Mouse (Mus musculus): ENCODE data around the gene Aagab. TPM values are rescaled to one million over a fixed set of nuclear protein-coding genes. Genes with fewer than 3 reads are reported as not detected.

Aagab gene
- polyA plus RNA-seq, 1 experiment from 2014 or later = 26.5 TPM

DNA sequence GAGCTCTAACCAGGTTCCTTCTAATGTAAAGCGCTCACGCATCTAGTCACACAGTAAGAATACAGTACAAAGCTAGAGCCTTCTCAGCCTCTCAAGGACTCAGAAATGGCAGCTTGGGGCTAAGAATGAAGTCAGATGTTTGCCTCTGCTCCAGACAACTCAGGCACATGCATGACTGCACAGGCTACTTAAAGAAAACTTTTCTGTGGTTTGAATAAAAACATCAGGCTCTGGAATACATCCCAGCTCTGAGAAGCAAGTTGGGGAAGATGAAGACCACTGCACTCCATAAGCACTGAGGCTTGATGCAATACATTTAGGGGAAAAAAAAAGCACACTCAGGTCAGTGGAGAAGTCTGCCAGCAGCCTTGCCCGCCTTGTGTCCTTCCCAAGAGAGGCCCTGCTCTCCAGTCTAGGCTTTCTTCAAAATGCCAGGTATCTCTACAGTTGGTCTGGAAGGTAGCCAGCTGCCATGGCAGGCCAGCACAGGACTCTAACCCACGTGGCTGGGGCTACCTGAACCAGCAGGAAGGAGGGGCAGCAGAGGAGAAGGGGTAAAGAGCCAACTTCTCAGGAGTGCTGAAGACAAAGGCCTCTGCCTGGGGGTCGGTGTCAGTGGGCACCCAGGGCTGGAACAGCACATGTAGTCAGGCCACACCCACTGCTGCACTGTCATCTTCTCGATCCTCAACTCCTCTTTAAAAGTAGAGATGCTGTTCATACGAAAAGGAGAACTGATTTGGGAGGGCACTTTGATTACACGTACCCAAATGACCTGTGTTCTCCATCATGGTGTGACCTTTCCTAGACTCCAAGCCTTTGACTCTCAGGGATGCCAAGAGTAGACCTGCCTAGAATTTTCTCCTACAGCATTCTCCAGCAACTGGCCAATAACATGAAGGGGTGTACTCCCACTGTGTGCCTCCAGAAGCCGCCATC is 45.4 kb downstream of the Aagab start:
- Histone ChIP-seq H3K9me3 (ENCODE audit: control insufficient read depth) (no peaks in the 10 kb centered on the region), H3K4me1 (replicated peaks; ENCODE audit: control insufficient read depth, insufficient read depth, low read length) (no peaks in the 10 kb centered on the region), H3K4me3 (ENCODE audit: low read depth, low read length) (no peak overlapping the region), H3K4me2 (replicated peaks; ENCODE audit: low read depth) (no peak overlapping the region), H3K9ac (ENCODE audit: low read depth, low read length) (no peak overlapping the region), H3K36me3 (ENCODE audit: control insufficient read depth, insufficient read depth) (peaks cover 60% of the 10 kb centered on the region), H3K27ac (ENCODE audit: low read depth, low read length) (no peak overlapping the region), H3K27me3 (replicated peaks; ENCODE audit: control insufficient read depth, insufficient read depth, low read length) (no peaks in the 10 kb centered on the region)
- TF ChIP-seq CTCF (IDR thresholded peaks at IDR 0.05; ENCODE audit: low read depth) = no peak
- 80% methylated on average over 9 of the region's 9 CpGs for WGBS
- ATAC-seq = no peak

DNA sequence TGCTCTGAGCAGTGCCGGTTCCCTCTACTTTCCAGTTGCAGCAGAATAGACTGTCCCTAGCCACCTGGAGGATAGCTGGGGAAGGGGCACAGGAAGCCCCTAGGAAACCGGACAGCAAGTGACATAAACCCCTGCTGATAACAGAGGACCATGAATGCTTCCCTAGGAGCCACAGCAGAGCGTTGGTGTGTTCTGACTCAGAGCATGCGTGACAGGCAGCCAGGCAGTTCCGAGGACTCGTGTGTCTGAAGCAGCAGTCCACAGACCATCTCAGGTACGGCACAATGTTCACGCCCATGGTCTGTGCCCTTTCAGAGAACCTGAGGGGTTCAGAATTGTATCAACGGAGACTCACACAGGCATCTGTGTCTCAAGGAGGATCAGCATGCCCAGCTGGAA is 46.1 kb downstream of the Aagab start:
- H3K9me3 ChIP-seq (ENCODE audit: control insufficient read depth) = no peaks in the 10 kb centered on the region
- TF ChIP-seq CTCF (IDR thresholded peaks at IDR 0.05; ENCODE audit: low read depth) = no peak
- H3K4me3 ChIP-seq (ENCODE audit: low read depth, low read length) = no peak overlapping the region
- no peak for ATAC-seq
- no peak overlapping the region for H3K9ac ChIP-seq (ENCODE audit: low read depth, low read length)
- H3K27me3 ChIP-seq (replicated peaks; ENCODE audit: control insufficient read depth, insufficient read depth, low read length) = no peaks in the 10 kb centered on the region
- H3K4me1 ChIP-seq (replicated peaks; ENCODE audit: control insufficient read depth, insufficient read depth, low read length) = no peaks in the 10 kb centered on the region
- 85% methylated on average over 9 of the region's 9 CpGs for WGBS
- peaks cover 63% of the 10 kb centered on the region for H3K36me3 ChIP-seq (ENCODE audit: control insufficient read depth, insufficient read depth)
- H3K27ac ChIP-seq (ENCODE audit: low read depth, low read length) = no peak overlapping the region
- H3K4me2 ChIP-seq (replicated peaks; ENCODE audit: low read depth) = no peak overlapping the region

DNA sequence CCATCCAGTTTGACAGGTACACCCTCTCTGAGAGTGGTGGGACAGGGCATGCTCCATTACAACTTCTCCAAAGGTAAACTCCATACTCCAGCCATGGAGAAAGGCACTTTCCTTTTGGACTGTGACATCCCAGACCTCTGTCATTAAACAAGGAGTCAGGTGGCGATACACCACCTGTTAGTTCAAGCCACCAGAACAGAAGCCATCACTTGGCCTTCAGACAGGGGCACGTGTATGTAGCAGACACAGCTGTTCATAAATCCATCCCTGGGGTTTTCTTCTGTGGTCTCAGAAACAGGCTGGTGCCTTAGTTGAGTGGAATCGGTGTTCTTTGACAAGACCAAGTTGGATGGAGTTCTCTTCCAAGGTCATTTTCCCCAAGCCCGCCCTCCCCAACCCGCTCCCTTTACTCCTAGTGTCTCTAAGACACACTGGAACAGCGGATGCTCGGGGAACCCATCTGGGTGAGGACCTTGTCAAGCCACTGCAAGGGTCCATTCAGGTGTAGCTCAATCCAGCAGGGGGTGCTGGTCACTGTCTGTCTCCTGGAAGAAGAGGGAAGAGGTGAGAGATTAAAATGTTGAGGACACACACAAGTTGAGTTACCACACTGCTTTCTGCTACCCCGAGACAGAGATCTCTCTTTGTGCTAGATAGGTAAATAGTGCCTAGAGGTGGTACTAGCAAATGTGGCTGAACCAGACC is 47.5 kb downstream of the Aagab start:
- H3K9me3 ChIP-seq (ENCODE audit: control insufficient read depth) = no peaks in the 10 kb centered on the region
- no peak overlapping the region for H3K9ac ChIP-seq (ENCODE audit: low read depth, low read length)
- peaks cover 66% of the 10 kb centered on the region for H3K36me3 ChIP-seq (ENCODE audit: control insufficient read depth, insufficient read depth)
- no peaks in the 10 kb centered on the region for H3K27me3 ChIP-seq (replicated peaks; ENCODE audit: control insufficient read depth, insufficient read depth, low read length)
- H3K27ac ChIP-seq (ENCODE audit: low read depth, low read length) = no peak overlapping the region
- H3K4me3 ChIP-seq (ENCODE audit: low read depth, low read length) = no peak overlapping the region
- WGBS = 85% methylated on average over 8 of the region's 8 CpGs
- no peaks in the 10 kb centered on the region for H3K4me1 ChIP-seq (replicated peaks; ENCODE audit: control insufficient read depth, insufficient read depth, low read length)
- peak; percentile 75 for TF ChIP-seq CTCF (IDR thresholded peaks at IDR 0.05; ENCODE audit: low read depth)
- no peak for ATAC-seq
- H3K4me2 ChIP-seq (replicated peaks; ENCODE audit: low read depth) = no peak overlapping the region

DNA sequence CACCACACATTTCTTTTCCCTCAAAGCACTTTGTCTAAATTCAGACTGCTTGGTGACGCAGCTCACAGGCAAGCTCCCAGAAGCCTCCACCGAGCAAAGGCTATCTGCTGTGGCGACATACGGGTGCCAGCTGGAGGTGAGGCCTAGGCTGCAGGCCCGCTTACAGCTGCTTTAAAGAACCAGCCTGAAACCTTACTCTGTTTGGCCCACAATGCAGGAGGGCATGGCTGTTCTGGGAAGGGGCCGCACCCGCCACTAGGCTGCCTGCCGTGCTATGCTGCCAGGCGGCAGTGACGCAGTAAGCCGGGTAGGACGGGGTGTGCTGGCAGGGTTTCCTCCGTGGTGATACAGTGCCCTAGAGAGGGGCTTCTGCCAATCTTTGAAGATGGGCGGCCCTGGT is 48.4 kb downstream of the Aagab start:
- Histone ChIP-seq H3K9ac (ENCODE audit: low read depth, low read length) (no peak overlapping the region), H3K4me1 (replicated peaks; ENCODE audit: control insufficient read depth, insufficient read depth, low read length) (no peaks in the 10 kb centered on the region), H3K4me2 (replicated peaks; ENCODE audit: low read depth) (no peak overlapping the region), H3K36me3 (ENCODE audit: control insufficient read depth, insufficient read depth) (peaks cover 66% of the 10 kb centered on the region), H3K9me3 (ENCODE audit: control insufficient read depth) (no peaks in the 10 kb centered on the region), H3K27ac (ENCODE audit: low read depth, low read length) (no peak overlapping the region), H3K4me3 (ENCODE audit: low read depth, low read length) (no peak overlapping the region), H3K27me3 (replicated peaks; ENCODE audit: control insufficient read depth, insufficient read depth, low read length) (no peaks in the 10 kb centered on the region)
- no peak for ATAC-seq
- TF ChIP-seq CTCF (IDR thresholded peaks at IDR 0.05; ENCODE audit: low read depth) = no peak
- WGBS = 90% methylated on average over 14 of the region's 14 CpGs

DNA sequence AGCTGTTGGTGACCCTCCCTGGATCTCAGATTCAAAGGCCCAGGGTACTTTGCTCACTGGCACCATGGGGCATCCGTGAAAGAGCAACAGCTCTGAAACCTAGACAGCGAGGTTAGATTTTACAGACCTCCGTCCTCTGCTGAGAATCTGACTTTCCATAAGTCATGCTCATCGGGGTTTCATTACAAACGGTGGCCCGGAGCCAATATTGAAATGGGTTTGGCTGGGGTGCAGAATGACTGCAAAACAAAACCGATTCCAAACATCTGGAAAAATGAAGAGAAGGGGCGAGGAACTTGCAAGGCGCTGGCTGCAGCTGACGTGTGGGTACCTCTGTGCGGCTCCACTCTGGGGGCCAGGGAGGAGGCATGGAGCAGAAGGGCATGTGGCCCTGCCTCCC is 49.1 kb downstream of the Aagab start:
- WGBS = 61% methylated on average over 11 of the region's 11 CpGs
- no peaks in the 10 kb centered on the region for H3K4me1 ChIP-seq (replicated peaks; ENCODE audit: control insufficient read depth, insufficient read depth, low read length)
- no peak overlapping the region for H3K27ac ChIP-seq (ENCODE audit: low read depth, low read length)
- H3K4me2 ChIP-seq (replicated peaks; ENCODE audit: low read depth) = no peak overlapping the region
- H3K9me3 ChIP-seq (ENCODE audit: control insufficient read depth) = no peaks in the 10 kb centered on the region
- H3K36me3 ChIP-seq (ENCODE audit: control insufficient read depth, insufficient read depth) = peaks cover 66% of the 10 kb centered on the region
- TF ChIP-seq CTCF (IDR thresholded peaks at IDR 0.05; ENCODE audit: low read depth) = no peak
- ATAC-seq = no peak
- H3K4me3 ChIP-seq (ENCODE audit: low read depth, low read length) = no peak overlapping the region
- H3K27me3 ChIP-seq (replicated peaks; ENCODE audit: control insufficient read depth, insufficient read depth, low read length) = no peaks in the 10 kb centered on the region
- H3K9ac ChIP-seq (ENCODE audit: low read depth, low read length) = no peak overlapping the region

DNA sequence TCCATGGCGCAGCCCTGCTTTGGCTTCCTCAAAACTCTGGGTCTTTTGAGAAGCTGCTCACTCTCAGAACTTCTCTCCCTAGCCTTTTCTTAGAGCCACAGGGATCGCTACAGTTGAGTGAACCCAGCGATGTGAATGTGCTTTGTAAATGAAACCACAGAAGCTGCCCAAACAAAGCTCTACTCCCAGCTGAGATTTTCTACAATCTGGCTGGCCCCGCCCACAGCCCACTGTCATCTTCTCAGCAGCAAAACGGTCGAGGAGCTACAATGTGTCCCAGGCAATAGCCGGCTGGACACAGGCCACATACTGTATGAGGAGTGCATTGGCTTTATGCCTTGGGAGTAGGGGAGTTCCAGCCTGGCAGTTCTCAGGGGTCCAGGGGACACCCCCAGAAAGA is 51.2 kb downstream of the Aagab start:
- no peak for ATAC-seq
- WGBS = 55% methylated on average over 7 of the region's 7 CpGs

More for the DNA sequence above, 51.2 kb downstream of the Aagab start:
- peaks cover 55% of the 10 kb centered on the region for H3K36me3 ChIP-seq (ENCODE audit: control insufficient read depth, insufficient read depth)
- TF ChIP-seq CTCF (IDR thresholded peaks at IDR 0.05; ENCODE audit: low read depth) = no peak
- H3K4me3 ChIP-seq (ENCODE audit: low read depth, low read length) = no peak overlapping the region
- no peaks in the 10 kb centered on the region for H3K27me3 ChIP-seq (replicated peaks; ENCODE audit: control insufficient read depth, insufficient read depth, low read length)
- no peak overlapping the region for H3K4me2 ChIP-seq (replicated peaks; ENCODE audit: low read depth)
- no peaks in the 10 kb centered on the region for H3K9me3 ChIP-seq (ENCODE audit: control insufficient read depth)
- no peak overlapping the region for H3K27ac ChIP-seq (ENCODE audit: low read depth, low read length)
- no peaks in the 10 kb centered on the region for H3K4me1 ChIP-seq (replicated peaks; ENCODE audit: control insufficient read depth, insufficient read depth, low read length)
- H3K9ac ChIP-seq (ENCODE audit: low read depth, low read length) = no peak overlapping the region
